Mouse (Mus musculus) ES-Bruce4 (cell line): ENCODE results near the gene Bckdhb. TPM values are rescaled to one million over a fixed set of nuclear protein-coding genes. Genes with fewer than 3 reads are reported as not detected.
"Not testable (repeated sequence)": the region's sequence is repeated elsewhere in the genome, so short reads cannot be mapped to it uniquely, and the experiment has no call there.

Source experiments
- H3K27ac ChIP-seq: 2 replicates; pipeline ENCODE4 v1.5.1; 2012; ENCODE audit warnings: low read length, inconsistent platforms; ENCODE audit not compliant: insufficient read depth
- H3K27me3 ChIP-seq: 2 replicates; pipeline ENCODE4 v1.6.1; 2012; ENCODE audit warnings: mild to moderate bottlenecking, low read length, inconsistent platforms; ENCODE audit not compliant: control insufficient read depth, poor library complexity, insufficient read depth, severe bottlenecking
- H3K36me3 ChIP-seq: 2 replicates; pipeline ENCODE4 v1.6.1; 2012; ENCODE audit warnings: inconsistent platforms, mild to moderate bottlenecking, low read length, moderate library complexity; ENCODE audit not compliant: control insufficient read depth, poor library complexity, insufficient read depth, severe bottlenecking
- H3K4me1 ChIP-seq: one replicate; pipeline ENCODE4 v1.8.1; 2011; ENCODE audit warnings: low read length; ENCODE audit not compliant: control insufficient read depth, insufficient read depth
- H3K4me3 ChIP-seq: 2 replicates; pipeline ENCODE4 v1.5.1; 2011; ENCODE audit warnings: low read depth, mild to moderate bottlenecking, low read length
- H3K9ac ChIP-seq: 2 replicates; pipeline ENCODE4 v1.6.1; 2012; ENCODE audit warnings: low read depth, mild to moderate bottlenecking, inconsistent platforms; ENCODE audit not compliant: poor library complexity, severe bottlenecking
- H3K9me3 ChIP-seq: replicated peaks from 2 replicates; pipeline ENCODE4 v1.6.1; 2012; ENCODE audit warnings: mild to moderate bottlenecking, low read length, inconsistent platforms; ENCODE audit not compliant: control insufficient read depth, poor library complexity, insufficient read depth, severe bottlenecking
- CTCF ChIP-seq: IDR thresholded peaks from one replicate; pipeline ENCODE4 v1.8.1; 2011; ENCODE audit warnings: low read depth, low read length
- EP300 ChIP-seq: IDR thresholded peaks from 2 replicates; pipeline ENCODE4 v1.6.1; 2011; ENCODE audit warnings: low read depth, low read length; ENCODE audit not compliant: insufficient read depth
- POLR2A ChIP-seq: IDR thresholded peaks from one replicate; pipeline ENCODE4 v1.8.1; 2011; ENCODE audit warnings: low read length; ENCODE audit not compliant: insufficient read depth
- polyA plus RNA-seq: library from polyadenylated mRNA; stranded (reverse); fragments of >200 nt; gene quantifications from 2 replicates; pipeline ENCODE4 v1.2.4, GENCODE M21; 2011; ENCODE audit warnings: low read depth; ENCODE audit not compliant: missing spikeins, insufficient read depth, insufficient read length

The Bckdhb gene
- polyA plus RNA-seq, 1 experiment = 41.7 TPM

DNA sequence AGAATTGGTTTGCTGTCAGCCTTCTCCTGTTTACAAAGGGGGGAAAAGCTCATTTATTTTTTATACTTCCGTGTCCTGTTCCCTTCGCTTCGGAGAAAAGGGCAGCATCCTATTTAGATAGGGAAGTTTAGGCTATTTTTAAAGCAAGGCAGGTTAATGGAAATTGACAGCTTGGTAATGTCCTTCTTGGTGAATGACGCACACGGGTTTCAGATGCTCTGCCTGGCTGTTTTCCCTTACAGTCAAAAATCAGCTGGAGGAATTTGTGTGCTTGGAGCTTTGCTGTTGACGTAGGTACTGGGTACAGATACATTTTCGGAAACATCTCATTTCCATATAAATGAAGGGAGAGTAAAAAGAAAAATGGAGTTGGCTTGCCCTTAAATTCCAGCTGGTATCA is 44.4 kb downstream of the Bckdhb start:
- Histone ChIP-seq H3K9me3 (no peaks in the 10 kb centered on the region), H3K4me3 (no peak overlapping the region), H3K36me3 (no peaks in the 10 kb centered on the region), H3K9ac (no peak overlapping the region), H3K27me3 (no peaks in the 10 kb centered on the region), H3K27ac (no peak overlapping the region), H3K4me1 (no peaks in the 10 kb centered on the region)
- TF ChIP-seq POLR2A (no peak), CTCF (no peak), EP300 (no peak)

DNA sequence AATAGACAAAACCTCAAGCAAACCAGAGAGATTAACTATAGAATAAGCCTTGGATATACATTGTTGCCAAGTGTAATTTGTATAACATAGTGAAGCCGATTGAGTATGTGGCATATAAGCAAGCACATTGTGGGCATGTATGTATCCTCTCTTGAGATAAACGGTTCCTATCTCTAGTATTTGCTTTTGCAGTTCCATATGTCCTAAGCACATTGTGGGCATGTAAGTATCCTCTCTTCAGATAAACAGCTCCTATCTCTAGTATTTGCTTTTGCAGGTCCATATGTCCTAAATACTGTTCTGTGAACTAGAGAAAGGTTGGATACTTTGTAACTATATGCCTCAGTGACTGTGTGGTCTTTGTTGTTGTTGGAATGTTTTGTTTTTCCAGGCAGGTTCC is 48.5 kb downstream of the Bckdhb start:
- H3K4me1 ChIP-seq = no peaks in the 10 kb centered on the region
- H3K4me3 ChIP-seq = no peak overlapping the region
- TF ChIP-seq EP300 (no peak), POLR2A (no peak), CTCF (no peak)
- no peaks in the 10 kb centered on the region for H3K36me3 ChIP-seq
- no peak overlapping the region for H3K27ac ChIP-seq
- H3K27me3 ChIP-seq = no peaks in the 10 kb centered on the region
- no peaks in the 10 kb centered on the region for H3K9me3 ChIP-seq
- H3K9ac ChIP-seq = no peak overlapping the region

DNA sequence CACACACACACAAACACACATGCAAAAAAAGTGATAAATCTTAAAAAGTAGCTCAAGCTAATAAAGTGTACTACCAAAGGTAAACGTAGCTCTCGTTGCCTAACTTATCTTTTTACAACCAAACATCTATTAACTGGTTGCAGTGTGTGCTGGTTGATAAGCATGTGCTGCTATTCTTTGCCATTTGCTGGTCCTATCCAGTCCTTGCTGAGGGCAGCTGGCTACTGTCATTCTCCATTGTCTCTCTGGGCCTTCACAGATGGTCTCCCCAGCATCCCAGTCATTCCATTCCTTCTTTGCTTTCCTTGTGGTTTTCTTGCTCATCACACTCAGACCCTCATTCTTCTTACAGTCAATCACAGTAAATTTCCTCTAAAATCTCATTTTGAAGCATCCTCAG is 50.9 kb downstream of the Bckdhb start:
- H3K36me3 ChIP-seq = no peaks in the 10 kb centered on the region
- TF ChIP-seq CTCF (no peak), EP300 (no peak), POLR2A (no peak)

DNA sequence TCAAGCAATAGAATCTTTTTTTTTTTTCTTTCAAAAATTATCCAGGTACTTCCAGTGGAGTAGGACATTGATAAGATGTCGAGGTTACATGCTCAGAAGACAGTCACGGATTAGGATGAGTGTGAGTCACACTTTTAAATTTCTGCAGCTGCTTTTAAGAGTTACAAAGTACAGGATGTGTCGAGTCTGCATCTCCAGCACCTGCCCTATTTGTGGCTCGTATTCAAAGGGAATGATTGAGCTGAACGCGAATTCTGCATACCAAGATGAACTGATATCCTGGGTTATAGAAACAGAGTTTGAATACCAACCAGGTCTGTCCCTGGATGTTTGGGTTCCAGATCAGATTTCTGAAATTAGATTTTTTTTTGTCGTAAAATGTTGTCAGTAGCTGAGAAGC is 56.3 kb downstream of the Bckdhb start:
- Histone ChIP-seq H3K9ac (no peak overlapping the region), H3K27ac (no peak overlapping the region), H3K27me3 (no peaks in the 10 kb centered on the region), H3K9me3 (no peaks in the 10 kb centered on the region), H3K4me3 (no peak overlapping the region), H3K4me1 (no peaks in the 10 kb centered on the region), H3K36me3 (no peaks in the 10 kb centered on the region; the same call in 1 of the 2 replicates)
- TF ChIP-seq EP300 (no peak), POLR2A (no peak), CTCF (no peak)

More for the DNA sequence above, 50.9 kb downstream of the Bckdhb start:
- H3K27me3 ChIP-seq = no peaks in the 10 kb centered on the region
- no peaks in the 10 kb centered on the region for H3K4me1 ChIP-seq
- H3K4me3 ChIP-seq = no peak overlapping the region
- no peak overlapping the region for H3K9ac ChIP-seq
- H3K27ac ChIP-seq = no peak overlapping the region
- no peaks in the 10 kb centered on the region for H3K9me3 ChIP-seq

DNA sequence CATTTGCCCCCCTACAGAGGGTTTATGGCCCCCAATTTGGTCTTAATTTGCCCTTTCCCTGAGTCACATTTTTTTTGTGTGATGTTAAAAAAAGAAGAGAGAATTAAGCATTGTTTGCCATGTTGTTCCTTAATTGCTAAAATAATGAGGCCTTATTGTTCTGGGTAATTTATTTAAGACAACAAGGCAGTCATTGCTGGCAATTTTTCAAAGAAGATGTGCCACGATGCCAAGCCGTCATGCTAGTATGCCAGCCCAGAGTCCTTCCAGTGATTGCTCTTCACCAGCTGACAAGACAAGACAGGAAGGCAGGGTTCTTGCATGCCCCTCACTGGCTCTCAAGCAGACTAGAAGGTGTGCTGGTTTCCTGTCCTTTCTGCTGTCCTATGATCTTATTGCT is 84.0 kb downstream of the Bckdhb start:
- Histone ChIP-seq H3K27me3 (no peaks in the 10 kb centered on the region), H3K9me3 (no peaks in the 10 kb centered on the region)
- no peak for TF ChIP-seq POLR2A
- TF ChIP-seq EP300 = no peak
- TF ChIP-seq CTCF = no peak

DNA sequence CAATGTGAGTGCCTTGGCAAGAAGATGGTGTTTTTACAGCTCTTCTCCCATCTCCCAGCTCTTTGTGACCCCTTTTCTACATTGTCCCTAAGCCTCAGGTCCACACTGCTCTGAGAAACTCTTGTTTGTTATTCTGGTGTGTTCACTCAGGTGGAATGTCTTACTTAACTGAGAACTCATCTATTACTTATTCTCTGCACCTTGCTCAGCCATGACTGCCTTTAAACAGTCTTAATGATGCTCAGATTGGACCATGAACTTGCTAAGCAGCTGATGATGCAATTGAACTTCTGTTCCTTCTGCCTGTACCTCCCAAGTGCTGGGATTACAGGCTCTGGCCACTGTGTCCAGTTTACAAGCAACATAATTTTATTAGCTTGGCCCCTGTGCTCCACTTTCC is 86.2 kb downstream of the Bckdhb start:
- Histone ChIP-seq H3K27ac (no peak overlapping the region), H3K9me3 (no peaks in the 10 kb centered on the region), H3K27me3 (no peaks in the 10 kb centered on the region), H3K4me3 (no peak overlapping the region), H3K4me1 (no peaks in the 10 kb centered on the region), H3K36me3 (no peaks in the 10 kb centered on the region), H3K9ac (no peak overlapping the region)
- no peak for TF ChIP-seq POLR2A
- no peak for TF ChIP-seq CTCF
- no peak for TF ChIP-seq EP300

More for the DNA sequence above, 84.0 kb downstream of the Bckdhb start:
- H3K4me1 ChIP-seq = no peaks in the 10 kb centered on the region
- H3K36me3 ChIP-seq = no peaks in the 10 kb centered on the region
- H3K9ac ChIP-seq = no peak overlapping the region
- H3K27ac ChIP-seq = no peak overlapping the region
- no peak overlapping the region for H3K4me3 ChIP-seq

DNA sequence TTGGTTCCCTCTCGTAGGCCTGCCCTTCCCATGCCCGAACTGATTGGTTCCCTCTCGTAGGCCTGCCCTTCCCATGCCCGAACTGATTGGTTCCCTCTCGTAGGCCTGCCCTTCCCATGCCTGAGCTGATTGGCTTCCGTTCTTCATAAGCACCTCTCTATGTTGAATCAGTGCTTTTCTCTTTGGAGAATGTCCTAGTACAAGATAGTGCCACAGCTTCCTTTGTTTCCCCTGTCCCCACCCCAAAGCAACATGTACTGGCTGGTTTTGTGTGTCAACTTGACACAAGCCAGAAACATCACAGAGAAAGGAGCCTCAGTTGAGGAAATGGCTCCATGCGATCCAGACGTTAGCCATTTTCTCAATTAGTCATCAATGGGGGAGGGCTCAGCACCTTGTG is 93.2 kb downstream of the Bckdhb start:
- H3K4me3 ChIP-seq, H3K27me3 ChIP-seq, H3K9me3 ChIP-seq, H3K4me1 ChIP-seq, H3K27ac ChIP-seq, H3K9ac ChIP-seq, H3K36me3 ChIP-seq: not testable (repeated sequence)
